Mouse (Mus musculus) telencephalon, adult 2 months (tissue): ENCODE data around the gene D10Wsu102e.

Experiments used
- DNase-seq: peaks from one replicate; pipeline ENCODE4 v3.0.0-alpha.2; 2011; ENCODE audit warnings: low read depth, low spot score

D10Wsu102e gene

DNA sequence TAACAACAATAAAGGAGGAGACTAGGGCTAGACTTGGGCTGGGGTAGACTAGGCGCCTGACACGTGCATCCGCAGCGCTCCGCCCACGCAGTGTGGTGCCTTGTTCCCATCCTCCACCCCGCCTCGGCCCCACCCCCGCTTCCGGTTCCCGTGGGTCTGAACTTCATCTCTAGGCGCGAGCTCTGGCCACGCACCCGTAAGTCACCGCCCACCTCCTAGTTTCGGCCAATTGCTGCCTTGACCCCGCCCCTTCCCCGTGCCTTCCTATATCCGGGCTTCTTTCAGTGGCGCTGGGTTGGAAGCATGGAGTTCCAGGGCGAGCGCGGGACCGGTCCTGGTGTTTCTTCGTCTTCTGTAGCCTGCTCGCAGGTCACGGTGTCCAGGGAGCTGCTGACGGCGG is at the start of gene D10Wsu102e:
Gene D10Wsu102e, plus strand, starts transcription at position 266 of the 400 bp plus-strand sequence.
- peak; percentile 96 for DNase-seq

- no peak for DNase-seq
Observed at GRCm38 (mm10) chr10:83310356-83310755, 49.7 kb upstream of the D10Wsu102e start.

DNA sequence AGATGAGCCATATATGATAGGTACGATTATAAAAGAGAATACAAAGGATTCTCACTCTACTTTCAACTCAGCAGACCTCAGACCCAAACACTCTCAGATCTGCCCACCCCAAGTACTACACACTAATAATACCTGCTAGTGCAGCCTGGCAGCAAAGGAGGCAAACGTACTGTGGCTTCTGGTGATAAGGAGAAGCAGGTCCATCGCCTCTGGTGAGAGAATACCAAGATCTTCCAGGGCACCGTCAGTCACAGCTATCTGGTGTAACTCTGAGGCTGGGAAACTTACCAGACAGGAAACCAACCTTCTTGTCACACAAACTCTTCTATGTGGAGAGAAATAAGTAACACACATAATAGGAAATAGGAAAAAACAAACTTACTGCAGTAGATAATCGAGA is 47.0 kb upstream of the D10Wsu102e start:
- DNase-seq, result no peak

- DNase-seq, result no peak
Observed at GRCm38 (mm10) chr10:83320396-83320795, 39.6 kb upstream of the D10Wsu102e start.

- no peak for DNase-seq
Observed at GRCm38 (mm10) chr10:83320870-83321269, 39.2 kb upstream of the D10Wsu102e start.

DNA sequence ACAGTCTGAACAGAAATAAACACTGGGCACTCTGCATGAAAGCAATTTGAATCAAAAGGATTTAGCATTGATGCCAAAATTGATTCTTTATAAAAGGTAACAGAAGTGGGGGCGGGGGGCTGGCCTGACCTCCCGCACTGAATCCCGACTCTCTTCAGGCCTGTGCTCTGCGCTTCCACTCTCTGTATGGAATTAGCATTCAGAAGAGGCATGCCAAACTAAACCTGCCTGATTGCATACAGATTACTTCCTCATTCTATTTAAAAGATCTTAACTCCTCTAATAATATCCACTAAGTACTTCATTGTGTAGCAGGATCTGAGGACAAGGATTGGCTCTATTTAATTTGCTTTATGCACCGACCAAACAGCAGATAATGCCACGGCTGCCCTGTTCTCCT is 38.5 kb upstream of the D10Wsu102e start:
- DNase-seq, result no peak

GRCm38 (mm10) chr10:83322551-83323100 is 37.4 kb upstream of the D10Wsu102e start:
- DNase-seq, result no peak

DNA sequence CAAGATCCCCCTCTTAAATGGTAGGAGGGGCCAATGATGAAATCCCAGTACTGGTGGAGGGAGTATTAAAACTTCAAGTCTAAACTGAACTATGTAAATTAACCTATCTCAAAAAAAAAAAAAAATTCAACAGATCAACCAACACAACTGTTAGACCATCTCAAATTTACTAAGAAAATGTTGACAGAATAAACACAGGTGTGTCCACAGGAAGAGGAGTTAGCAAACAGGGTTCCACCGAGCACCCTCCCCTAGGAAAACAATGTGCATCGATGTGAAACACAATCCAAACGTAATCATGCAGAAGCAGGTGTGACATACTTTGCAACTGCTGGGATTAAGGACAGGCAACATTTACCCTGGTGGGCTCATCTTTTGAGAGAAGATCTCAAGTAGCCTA is 35.1 kb upstream of the D10Wsu102e start:
- no peak for DNase-seq

- DNase-seq, result no peak
Observed at GRCm38 (mm10) chr10:83325903-83326302, 34.1 kb upstream of the D10Wsu102e start.

GRCm38 (mm10) chr10:83326648-83327285 is 33.3 kb upstream of the D10Wsu102e start:
- no peak for DNase-seq

DNA sequence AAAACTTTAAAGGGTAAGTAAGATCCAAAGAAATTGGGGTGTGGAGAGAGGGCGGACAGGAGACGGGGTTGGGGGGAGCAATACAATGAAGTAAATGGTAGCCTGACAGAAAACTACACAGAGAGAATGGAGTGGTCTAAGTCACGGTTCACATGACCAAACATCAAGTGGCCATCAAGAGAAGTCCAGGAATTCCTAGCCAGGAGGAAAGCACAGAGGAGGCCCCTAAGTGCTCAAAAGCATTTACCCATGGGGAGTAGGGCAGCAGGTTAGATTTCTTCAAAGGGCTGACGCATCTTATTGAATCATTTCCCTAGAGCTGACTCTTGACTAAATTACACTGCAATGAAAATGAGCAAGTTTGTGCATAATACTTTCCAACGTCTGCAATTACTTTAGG is 31.2 kb upstream of the D10Wsu102e start:
- no peak for DNase-seq

DNA sequence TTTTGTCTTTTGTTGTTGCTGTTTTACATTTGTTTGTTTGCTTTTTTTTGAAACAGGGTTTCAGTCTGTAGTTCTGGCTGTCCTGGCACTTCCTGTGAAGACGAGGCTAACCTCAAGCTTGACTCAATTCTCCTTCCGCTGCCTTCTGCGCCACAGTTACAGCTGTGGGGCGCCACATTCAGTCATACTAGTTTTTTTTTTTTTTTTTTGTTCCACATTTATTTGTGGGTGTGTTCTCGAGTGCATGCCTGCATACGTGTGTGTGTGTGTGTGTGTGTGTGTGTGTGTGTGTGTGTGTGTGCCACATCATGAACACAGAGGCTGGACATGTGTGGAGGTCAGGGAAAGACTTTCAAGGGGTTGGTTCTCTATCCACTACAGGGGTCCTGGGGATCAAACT is 29.7 kb upstream of the D10Wsu102e start:
- DNase-seq, result no peak

DNA sequence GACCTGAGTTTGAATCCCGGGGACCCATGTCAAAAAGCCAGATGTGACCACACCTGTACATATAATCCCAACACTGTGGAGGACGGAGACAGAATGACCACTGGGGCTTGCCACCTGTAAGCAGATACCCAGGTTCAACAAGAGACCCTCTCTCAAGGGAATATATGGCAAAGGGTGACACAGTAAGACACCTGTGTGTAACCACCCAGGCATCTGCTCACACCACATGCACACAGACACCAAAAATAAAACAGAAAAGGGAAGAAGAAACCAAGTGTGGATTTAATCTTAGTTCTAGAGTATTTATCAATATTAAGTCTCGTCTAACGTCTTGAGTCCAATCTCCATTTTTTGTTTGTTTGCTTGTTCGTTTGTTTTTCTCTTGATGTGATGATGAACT is 28.2 kb upstream of the D10Wsu102e start:
- no peak for DNase-seq

- no peak for DNase-seq
Observed at GRCm38 (mm10) chr10:83332581-83332980, 27.4 kb upstream of the D10Wsu102e start.

GRCm38 (mm10) chr10:83336336-83336735 is 23.7 kb upstream of the D10Wsu102e start:
- DNase-seq, result no peak

GRCm38 (mm10) chr10:83337159-83337951 is 22.7 kb upstream of the D10Wsu102e start, which contains the start of gene Slc41a2:
Slc41a2 (minus strand) TSS chr10:83337882.
- DNase-seq, result no peak

DNA sequence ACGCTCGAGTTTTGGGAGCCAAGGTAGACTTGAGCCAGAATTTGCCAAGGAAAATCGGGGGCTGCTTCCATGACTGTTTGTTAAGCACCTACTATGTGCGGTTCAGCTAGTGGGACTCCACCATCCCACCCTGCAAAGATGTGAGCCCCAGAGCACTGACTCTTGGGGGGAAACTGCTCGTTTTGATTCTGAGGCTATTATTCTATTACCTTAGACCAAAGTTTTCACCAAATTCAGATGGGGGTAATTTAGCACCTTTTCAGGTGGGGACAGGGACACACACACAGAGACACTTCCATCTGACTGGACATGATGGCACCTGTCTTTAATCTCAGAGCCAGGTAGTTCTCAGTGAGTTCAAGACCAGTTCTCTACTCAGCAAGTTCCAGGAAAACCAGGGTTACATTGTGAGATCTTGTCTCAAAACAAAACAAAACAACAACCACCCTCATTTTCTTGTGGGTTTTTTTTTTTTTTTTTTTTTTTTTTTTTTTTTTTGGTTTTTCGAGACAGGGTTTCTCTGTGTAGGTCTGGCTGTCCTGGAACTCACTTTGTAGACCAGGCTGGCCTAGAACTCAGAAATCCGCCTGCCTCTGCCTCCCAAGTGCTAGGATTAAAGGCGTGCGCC is 21.9 kb upstream of the D10Wsu102e start:
- no peak for DNase-seq

DNA sequence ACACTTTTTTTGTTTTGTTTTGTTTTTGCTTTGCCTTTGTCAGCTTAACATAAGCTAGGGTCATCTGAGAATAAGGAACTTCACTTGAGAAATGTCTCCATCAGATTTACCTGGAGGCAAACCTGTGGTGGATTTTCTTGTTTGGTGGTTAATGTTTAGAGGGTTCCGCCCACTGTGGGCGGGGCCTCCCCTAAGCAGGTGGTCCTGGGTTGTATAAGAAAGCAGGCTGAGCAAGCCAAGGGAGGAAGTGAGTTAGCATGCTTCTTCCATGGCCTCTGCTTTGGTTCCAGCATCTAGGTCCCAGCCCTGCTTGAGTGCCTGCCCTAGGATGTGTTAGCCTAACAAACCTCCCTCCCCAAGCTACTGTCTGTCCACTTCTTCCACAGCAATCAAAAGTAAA is 18.8 kb upstream of the D10Wsu102e start:
- DNase-seq, result no peak

DNA sequence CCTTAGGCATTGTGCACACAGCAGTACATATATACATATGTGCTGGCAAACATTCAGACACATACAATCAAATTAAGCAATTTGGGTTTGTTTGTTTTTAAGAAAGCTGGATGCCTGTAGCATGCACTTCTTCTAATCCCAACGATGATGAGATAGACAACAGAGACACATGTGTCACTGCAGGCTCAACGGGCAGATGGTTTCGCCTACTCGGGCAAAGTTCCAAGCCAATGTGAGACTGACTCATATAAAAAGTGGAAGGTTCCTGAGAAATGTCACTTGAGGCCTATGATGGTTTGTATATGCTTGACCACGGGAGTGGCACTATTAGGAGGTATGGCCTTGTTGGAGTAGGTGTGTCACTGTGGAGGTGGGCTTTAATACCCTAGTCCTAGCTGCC is 16.9 kb upstream of the D10Wsu102e start:
- no peak for DNase-seq

- no peak for DNase-seq
Observed at GRCm38 (mm10) chr10:83343828-83344685, 16.0 kb upstream of the D10Wsu102e start.

GRCm38 (mm10) chr10:83345693-83346358 is 14.2 kb upstream of the D10Wsu102e start:
- no peak for DNase-seq
